Mouse (Mus musculus): Measurements from ENCODE around the gene Klf3.

GRCm38 (mm10) chr5:64816290-64816973 lies 13.2 kb downstream of the Klf3 start:
- TF ChIP-seq POLR2A (IDR thresholded peaks at IDR 0.05; ENCODE audit: low read depth, low read length) (no peak), CTCF (IDR thresholded peaks at IDR 0.05; ENCODE audit: borderline replicate concordance, insufficient read depth, low read length) (no peak)

Measured in embryonic fibroblast, embryonic 13.5 days (primary cell).